Mouse (Mus musculus) kidney, postnatal 36 days (tissue): ENCODE data around the gene Gm6583.
A peak's percentile ranks its signal among the peaks of the same experiment; 100 is the strongest.

ENCODE experiments used
- DNase-seq, 2 experiments: peaks; one replicate each; pipeline ENCODE4 v3.0.0; 2021 to 2022; ENCODE audit warnings: mixed read lengths in 2 of 2

Gm6583 gene

GRCm38 (mm10) chr5:112367338-112367737 lies 11.5 kb upstream of the Gm6583 start:
- no peak for DNase-seq

- DNase-seq: no peak
These were observed 11.0 kb upstream of the Gm6583 start for GRCm38 (mm10) chr5:112366879-112367278.

DNA sequence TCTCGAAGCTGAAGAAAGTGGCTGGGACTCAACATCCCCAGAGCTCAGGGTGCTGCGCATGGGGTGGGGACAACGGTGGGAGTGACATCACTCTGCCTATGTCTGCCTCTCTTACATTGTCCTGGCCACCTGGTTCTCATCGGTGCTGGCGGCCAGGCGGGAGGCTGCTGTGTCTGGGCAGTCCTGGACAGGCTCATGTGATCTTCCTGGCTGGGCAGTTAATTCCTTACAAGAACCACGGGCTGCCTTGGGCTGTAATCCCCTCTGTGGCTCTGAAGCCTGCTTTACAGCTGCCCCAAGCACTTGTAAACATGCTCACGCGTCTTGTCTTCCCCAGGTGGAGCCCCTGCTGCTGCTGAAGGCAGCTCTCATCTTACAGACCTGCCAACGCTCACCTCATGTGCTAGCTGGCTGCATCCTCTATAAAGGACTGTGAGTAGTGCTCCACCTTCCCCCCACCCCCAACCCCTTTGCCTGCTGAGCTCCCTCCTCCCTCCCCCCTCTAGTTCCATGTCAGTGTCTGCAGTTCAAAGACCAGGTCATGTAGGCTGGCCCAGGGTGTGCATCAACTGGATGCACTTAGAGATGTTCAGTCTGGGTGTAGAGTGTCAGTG lies 8.5 kb upstream of the Gm6583 start:
- no peak for DNase-seq

GRCm38 (mm10) chr5:112360077-112360476 lies 4.2 kb upstream of the Gm6583 start:
- DNase-seq: no peak

- DNase-seq: no peak
These were observed 3.7 kb upstream of the Gm6583 start for GRCm38 (mm10) chr5:112359520-112359919.

DNA sequence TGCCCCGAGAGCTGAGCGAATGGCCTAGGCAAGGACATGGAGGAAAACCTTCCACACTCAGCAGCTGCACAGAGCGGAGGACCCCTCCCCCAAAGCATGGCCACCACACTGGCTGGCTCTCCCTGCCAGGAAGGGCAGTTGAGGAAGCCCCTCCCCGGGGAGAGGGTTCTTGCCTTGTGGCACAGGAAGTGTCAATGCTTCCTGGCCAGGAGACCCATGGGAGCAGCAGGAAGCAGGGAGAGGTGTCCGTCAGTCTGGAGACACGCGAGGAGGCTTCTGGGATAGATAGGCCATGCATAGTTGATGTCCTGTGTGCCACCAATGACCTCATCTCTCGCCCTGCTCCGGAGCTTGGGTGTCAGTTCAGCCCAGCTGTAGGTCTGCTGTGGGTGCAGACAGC lies 489 bp upstream of the Gm6583 start:
- DNase-seq: peak; percentile 41

DNA sequence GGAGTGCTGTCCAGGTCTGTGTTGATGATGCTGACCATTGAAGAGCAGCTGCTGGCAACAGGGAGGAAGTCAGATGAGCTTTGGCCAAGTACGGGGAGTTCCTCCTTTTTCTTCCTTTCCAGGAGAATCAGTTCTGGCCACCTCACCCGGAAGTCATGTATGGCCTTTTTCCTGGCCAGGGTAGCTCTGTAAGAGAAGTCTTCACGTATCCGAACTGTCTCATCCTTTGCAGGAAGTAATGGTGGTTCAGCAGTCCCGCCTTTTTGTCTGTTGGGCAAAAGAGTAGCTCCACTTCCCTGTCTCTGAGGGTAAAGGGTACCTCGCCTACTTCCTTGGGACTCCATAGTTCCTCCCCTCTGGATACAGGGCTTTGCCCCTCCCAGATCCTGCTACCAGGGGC lies 340 bp downstream of the Gm6583 start:
- DNase-seq: peak in 1 of 2 experiments; percentile 13

- DNase-seq: no peak
These were observed 6.7 kb downstream of the Gm6583 start for GRCm38 (mm10) chr5:112349169-112349568.

DNA sequence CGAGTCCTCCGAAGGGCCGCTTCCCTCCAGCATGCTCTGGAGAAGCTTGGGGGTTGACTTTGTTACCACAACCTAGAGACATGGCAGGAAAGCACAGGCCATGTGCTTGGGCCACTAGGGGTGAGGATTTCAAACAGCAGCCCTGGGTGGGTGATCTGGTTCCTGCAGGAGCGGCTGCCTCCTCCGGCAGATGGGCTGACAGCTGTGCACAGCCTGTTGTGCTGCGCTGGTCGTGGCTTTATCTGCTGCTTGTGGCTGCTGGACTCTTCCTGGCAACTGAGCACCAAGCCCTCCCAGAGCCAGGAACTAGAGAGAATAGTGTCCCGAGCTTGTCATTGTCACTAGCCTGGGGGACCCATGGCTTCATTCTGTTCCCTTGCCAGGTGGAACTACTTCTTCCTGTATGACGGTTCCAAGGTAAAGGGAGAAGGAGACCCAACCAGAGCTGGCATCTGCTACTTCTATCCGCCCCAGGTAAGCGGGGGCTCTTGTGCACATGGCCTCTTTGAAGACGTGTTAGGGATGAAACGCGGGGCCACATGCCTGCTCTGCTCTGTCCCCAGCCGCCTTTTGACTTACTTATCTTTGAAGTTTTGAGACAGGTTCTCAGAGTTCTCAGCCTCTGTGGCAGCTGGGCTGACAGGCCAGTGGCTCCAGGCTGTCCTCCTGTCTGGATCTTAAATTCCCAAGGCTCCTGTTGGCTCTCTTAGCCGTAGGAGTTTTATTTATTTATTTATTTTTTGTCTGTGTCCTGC lies 9.4 kb downstream of the Gm6583 start:
- no peak for DNase-seq

GRCm38 (mm10) chr5:112344092-112344960 lies 11.5 kb downstream of the Gm6583 start:
- peak; percentile 55 to 59 for DNase-seq

DNA sequence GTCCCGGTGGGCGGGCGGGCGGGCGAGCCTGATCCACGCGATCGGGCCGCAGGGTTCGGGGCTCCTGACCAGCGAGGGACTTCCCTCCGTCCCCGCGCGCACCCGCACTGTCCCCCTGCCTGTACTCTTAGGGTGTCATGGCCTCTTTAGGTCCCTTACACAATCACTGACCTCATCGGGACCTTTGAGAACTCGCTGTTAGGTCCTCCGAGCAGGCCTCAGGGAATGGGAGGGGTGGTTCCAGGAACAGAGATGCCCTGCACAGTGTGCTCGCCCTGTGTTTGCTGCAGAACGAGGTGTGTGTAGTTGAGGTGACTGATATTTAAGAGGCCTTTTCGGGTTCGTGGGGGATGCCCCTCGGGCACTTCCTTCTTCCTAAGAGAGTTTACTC lies 12.6 kb downstream of the Gm6583 start:
- peak in 1 of 2 experiments; percentile 27 for DNase-seq

DNA sequence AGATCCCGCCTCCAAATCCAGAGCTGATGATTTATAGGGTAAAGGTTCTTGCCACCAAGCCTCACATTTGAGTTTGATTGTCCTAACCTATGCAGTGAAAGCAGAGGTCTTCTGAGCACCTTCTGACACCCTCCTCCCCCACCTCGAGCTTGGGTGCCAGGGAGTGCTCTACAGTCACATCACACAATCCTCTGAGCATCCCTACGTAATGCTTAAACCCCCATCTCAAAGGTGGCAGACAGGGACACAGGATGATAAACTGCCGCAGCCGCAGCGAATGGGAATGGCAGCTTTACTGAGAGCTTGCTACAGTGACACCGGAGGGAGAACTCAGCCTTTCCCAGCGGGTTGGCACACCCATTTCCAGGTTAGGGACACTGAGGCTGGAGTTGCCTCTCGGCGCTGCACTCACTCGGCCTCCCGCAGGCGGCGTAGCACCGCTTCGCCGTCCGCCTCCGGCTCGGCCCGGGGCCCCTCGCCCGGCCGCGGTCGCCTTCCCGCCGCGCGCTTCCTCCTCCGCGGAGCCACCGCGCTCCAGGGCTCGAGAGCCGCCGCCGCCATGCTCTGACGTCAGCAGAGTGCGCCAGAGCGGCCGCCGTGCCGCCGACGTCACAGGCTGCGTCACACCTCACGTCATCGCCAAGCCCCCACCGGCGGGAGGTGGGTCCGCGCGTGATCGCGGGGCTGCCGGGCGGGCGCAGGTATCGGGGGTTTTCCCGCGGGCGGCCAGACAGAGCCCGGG lies 13.2 kb downstream of the Gm6583 start, which contains the start of the genes Srrd and Hps4:
Srrd (minus strand) TSS at position 578 of the 742 bp plus-strand sequence.
Hps4 (plus strand) TSS at position 621 of the 742 bp plus-strand sequence.
- peak; percentile 76 to 93 for DNase-seq

GRCm38 (mm10) chr5:112339215-112339614 lies 16.6 kb downstream of the Gm6583 start:
- DNase-seq: no peak

- no peak for DNase-seq
These were observed 18.8 kb downstream of the Gm6583 start for GRCm38 (mm10) chr5:112337004-112337403.

DNA sequence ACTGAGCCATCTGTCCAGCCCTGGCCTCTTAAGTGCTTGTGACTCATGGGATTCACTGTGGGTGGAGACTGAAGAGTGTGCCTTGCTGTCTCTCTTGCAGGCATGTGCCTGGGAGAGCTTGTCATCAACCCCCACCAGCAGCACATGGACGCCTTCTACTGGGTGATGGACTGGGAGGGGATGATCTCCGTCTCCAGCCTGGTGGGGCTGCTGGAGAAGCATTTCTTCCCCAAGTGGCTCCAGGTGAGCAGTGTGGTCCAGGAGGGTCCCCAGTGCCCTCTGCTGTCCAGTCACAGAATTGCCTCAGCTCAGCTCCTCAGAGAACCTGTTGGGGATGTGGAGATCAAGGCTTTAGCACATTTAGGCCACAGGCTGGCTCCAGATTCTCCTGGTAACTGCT lies 20.4 kb downstream of the Gm6583 start:
- peak; percentile 43 to 82 for DNase-seq

- no peak for DNase-seq
These were observed 25.8 kb downstream of the Gm6583 start for GRCm38 (mm10) chr5:112329805-112330564.

GRCm38 (mm10) chr5:112327854-112328253 lies 28.0 kb downstream of the Gm6583 start:
- no peak for DNase-seq

DNA sequence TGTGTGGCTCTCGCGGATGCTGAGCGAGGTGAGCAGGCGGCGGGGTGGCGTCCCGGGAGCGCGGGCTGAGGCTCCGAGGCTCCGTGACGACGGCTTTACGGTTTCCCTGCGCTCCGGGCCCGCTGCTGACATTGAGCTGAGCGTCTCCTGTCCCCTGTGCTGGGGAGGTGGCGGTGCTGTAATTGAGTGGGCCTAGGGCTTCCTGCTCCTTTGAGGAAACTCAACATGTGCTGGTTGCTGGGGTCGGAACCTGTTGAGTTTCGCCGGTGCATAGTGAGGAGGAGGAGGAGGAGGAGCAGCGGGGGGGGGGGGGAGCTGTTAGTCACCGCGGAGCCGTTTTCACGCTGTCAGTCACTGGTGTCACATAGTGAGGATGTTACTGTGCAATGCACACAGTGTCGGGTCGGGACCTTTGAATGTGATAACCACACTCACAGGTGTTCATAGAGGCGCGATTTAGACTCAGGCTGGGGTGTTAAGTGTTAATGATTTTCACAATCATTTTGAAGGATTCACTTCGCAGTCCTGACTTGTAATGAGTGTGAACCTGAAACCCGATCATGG lies 29.3 kb downstream of the Gm6583 start:
- no peak for DNase-seq

DNA sequence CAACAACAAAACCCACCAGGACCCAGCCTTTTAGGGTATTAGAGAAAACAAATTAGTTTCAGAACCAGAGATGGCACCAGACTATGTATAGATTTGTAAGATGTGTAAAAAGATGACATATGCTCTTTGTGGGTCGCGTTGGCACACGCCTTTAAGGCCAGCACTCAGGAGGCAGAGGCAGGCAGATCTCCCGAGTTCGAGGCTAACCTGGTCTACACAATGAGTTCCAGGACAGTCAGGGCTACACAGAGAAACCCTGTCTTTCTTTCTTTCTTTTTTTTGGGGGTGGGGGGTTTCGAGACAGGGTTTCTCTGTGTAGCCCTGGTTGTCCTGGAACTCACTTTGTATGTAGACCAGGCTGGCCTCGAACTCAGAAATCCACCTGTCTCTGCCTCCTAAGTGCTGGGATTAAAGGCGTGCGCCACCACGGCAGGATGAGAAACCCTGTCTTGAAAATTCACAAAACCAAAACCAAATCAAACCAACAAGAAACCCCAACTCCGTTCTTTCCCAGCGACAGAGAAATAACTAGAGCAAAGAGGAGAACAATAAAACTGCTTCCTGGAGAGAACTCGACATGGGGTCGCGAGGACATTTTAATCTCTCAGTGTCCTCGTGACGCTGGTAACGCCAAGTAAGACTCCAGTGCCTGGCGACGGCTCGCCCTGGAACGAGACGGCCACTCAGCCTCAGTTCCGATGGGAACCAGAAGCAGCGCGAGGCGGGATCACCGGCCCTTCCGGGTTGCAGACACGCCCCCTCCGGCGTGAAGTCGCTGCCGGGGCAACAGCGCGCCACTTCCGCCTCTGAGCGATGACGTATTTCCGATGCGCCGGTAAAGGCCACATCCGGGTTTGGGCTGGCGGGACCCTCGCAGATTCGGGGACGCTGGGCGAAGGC lies 30.0 kb downstream of the Gm6583 start, which contains the start of gene Tfip11:
Tfip11 (plus strand) TSS at position 813 of the 900 bp plus-strand sequence.
- peak; percentile 96 to 98 for DNase-seq
